Mouse (Mus musculus): ENCODE data around the gene Ctnnb1.

Ctnnb1 gene

DNA sequence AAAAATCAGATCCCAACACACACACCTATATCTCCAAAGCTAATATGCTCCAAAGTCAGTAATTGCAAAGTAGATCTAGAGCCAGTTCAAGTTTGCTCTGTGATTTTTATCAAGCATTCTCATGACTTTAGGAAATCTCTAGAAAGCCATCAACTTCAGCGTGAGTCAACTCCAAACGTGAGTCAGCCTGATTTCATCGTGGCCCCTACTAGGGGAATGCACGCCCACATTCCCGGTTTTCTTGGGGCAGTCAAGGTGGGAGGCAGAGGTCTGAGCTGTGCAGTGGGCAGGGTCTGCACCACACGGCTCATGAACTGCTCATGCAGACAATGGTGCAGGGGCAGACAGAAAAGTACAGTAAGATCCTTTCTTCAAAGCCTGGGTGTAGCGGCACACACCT lies 76.9 kb downstream of the Ctnnb1 start:
- no peak for DNase-seq

All from kidney, postnatal 14 days (tissue).